Mouse (Mus musculus) Patski (cell line): ENCODE measurements around the gene Asrgl1. TPM values are rescaled to one million over a fixed set of nuclear protein-coding genes. Genes with fewer than 3 reads are reported as not detected.

ENCODE experiments used
- ATAC-seq: fragments of 100-300 bp; one replicate; pipeline ENCODE4 v1.8.0; 2021
- CTCF ChIA-PET: fragments of 350-600 bp; sonication (Branson Sonifier 250); formaldehyde crosslinking; loops from one replicate; lab custom pipeline; 2022; ENCODE audit warnings: inconsistent platforms; lab: Charles Lee
- POLR2A ChIA-PET: fragments of 350-600 bp; sonication (Branson Sonifier 250); formaldehyde crosslinking; loops from one replicate; lab custom pipeline; 2022; ENCODE audit warnings: antibody characterized with exemption, inconsistent platforms; lab: Charles Lee
- DNase-seq: peaks from one replicate; pipeline ENCODE4 v3.0.0-alpha.2; 2011; ENCODE audit warnings: low read depth, low spot score
- H3K27me3 ChIP-seq: fragments of 371-371 bp; one replicate; pipeline ENCODE4 v1.5.1; 2021
- CTCF ChIP-seq: fragments of 100-300 bp; IDR thresholded peaks from one replicate; pipeline ENCODE4 v1.5.1; 2021
- in situ Hi-C: fragments of 300-500 bp; cut with MboI; formaldehyde crosslinking; loops from 3 replicates; pipeline ENCODE4 v1.11.1; 2018; ENCODE audit warnings: low pct_unique_long_range_greater_than_20kb, mixed read lengths
- polyA plus RNA-seq: library from polyadenylated mRNA; unstranded; gene quantifications from one replicate; pipeline ENCODE4 v1.2.3, GENCODE M21; 2021

Gene Asrgl1
- polyA plus RNA-seq, 1 experiment from 2014 or later = 9.5 TPM

DNA sequence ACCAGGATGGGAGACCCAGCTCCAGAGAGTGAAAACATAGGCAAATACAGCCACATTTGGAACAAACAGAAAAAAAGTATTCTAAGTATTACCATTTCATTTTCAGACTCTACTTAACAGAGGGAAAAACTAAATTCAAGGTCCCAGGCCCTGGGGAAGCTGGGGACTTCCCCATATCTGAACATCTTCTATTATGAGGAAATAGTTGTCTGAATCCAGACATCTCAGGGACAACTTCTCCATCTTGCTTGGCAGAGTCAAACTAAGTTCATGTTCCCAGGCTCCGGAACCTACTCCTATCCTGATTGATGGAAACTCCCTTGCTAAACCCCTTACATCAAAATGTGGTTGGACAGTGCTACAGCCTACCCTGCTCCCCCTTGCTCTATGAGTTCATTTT, 13.0 kb downstream of the Asrgl1 start:
- TF ChIP-seq CTCF = no peak
- no peak for ATAC-seq
- CTCF ChIA-PET = no interaction called here
- H3K27me3 ChIP-seq = no peaks in the 10 kb centered on the region
- in situ Hi-C loops = no loop called here
- POLR2A ChIA-PET = no interaction called here
- DNase-seq = no peak

GRCm38 (mm10) chr19:9119655-9120425, 15.6 kb downstream of the Asrgl1 start:
- ChIA-PET POLR2A (no interaction called here), CTCF (no interaction called here)
- in situ Hi-C loops = no loop called here
- ATAC-seq (no peak), DNase-seq (no peak)
- no peaks in the 10 kb centered on the region for H3K27me3 ChIP-seq
- TF ChIP-seq CTCF = no peak

GRCm38 (mm10) chr19:9117275-9117674, 18.2 kb downstream of the Asrgl1 start:
- in situ Hi-C loops = no loop called here
- ATAC-seq = no peak
- DNase-seq = no peak
- H3K27me3 ChIP-seq = no peaks in the 10 kb centered on the region
- no peak for TF ChIP-seq CTCF
- CTCF ChIA-PET = interaction anchor here (1.4 kb wide), 1 partner anchor 8 kb away, joined by 3 read pairs; no protein-coding TSS in a partner anchor
- POLR2A ChIA-PET = interaction anchor here (0.8 kb wide), 1 partner anchor 16 kb away, joined by 3 read pairs; no protein-coding TSS in a partner anchor

- POLR2A ChIA-PET = no interaction called here
- CTCF ChIA-PET = interaction anchor here (1.4 to 1.5 kb wide), 2 partner anchors 9 to 139 kb away, joined by 3 to 4 read pairs; no protein-coding TSS in a partner anchor
- DNase-seq = no peak
- in situ Hi-C loops = no loop called here
- ATAC-seq = no peak
- no peaks in the 10 kb centered on the region for H3K27me3 ChIP-seq
- TF ChIP-seq CTCF = no peak
Observed at GRCm38 (mm10) chr19:9116268-9116667, 19.2 kb downstream of the Asrgl1 start.

- CTCF ChIA-PET = interaction anchor here (0.8 to 2.7 kb wide), 5 partner anchors 11 to 253 kb away, joined by 3 to 8 read pairs (median 4); no protein-coding TSS in a partner anchor
- DNase-seq = no peak
Observed at GRCm38 (mm10) chr19:9112043-9112442, 23.4 kb downstream of the Asrgl1 start.

DNA sequence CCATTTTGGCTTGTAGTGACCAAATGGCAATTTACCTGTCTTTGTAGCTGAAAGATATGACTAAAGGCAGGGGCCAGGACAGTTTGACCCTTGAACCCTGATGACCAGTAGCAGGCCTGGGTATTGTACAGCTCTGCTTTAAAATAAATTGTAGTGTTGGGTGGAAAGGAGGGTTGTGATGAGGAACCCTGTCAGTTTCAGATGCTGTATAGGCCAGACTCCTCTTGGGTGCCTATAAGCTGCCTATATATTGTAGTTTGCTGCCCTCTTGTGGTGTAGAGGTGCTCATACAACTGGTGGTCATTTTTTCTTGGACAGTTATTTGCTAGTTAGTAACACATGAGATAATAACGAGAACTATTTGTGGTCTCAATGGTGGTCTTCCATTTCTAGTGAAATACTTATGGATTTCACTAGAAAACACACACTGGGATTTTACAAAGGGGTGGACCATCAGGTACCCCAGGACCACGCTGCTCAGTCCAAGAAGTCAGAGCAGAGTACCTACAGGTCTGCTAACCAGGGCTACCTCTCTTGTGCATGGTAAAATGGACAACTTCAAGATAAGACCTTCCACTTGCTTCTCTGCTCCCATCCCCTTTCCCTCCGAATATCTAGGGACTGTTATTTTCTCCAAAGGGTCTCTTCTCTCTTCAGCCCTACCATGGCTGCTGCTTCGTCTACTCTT, 25.1 kb downstream of the Asrgl1 start:
- in situ Hi-C loops = loop anchor here (5.0 kb wide), 1 partner anchor 263 kb away; no protein-coding TSS in a partner anchor
- DNase-seq (no peak), ATAC-seq (peak; percentile 41)
- TF ChIP-seq CTCF = peak; percentile 83
- H3K27me3 ChIP-seq = no peaks in the 10 kb centered on the region
- ChIA-PET POLR2A (interaction anchor here (0.6 to 0.9 kb wide), 2 partner anchors 140 to 222 kb away, joined by 3 read pairs; partner anchors contain the start of genes 1810009A15Rik and Gm49416), CTCF (interaction anchor here (0.9 to 3.6 kb wide), 17 partner anchors 8 to 260 kb away, joined by 3 to 32 read pairs (median 5); partner anchors contain the start of genes B3gat3, Eef1g, Lrrn4cl and Uqcc3)

More at GRCm38 (mm10) chr19:9112043-9112442, 23.4 kb downstream of the Asrgl1 start:
- H3K27me3 ChIP-seq = no peaks in the 10 kb centered on the region
- no peak for ATAC-seq
- POLR2A ChIA-PET = no interaction called here
- TF ChIP-seq CTCF = no peak
- in situ Hi-C loops = loop anchor here (5.0 kb wide), 1 partner anchor 265 kb away; no protein-coding TSS in a partner anchor

- ChIA-PET POLR2A (interaction anchor here (0.7 to 1.5 kb wide), 2 partner anchors 117 to 387 kb away, joined by 3 to 5 read pairs; no protein-coding TSS in a partner anchor), CTCF (interaction anchor here (1.0 to 3.6 kb wide), 8 partner anchors 44 to 390 kb away, joined by 3 to 32 read pairs (median 4); no protein-coding TSS in a partner anchor)
- no peaks in the 10 kb centered on the region for H3K27me3 ChIP-seq
- ATAC-seq = no peak
- DNase-seq = no peak
- no peak for TF ChIP-seq CTCF
- in situ Hi-C loops = no loop called here
Observed at GRCm38 (mm10) chr19:9108536-9108935, 26.9 kb downstream of the Asrgl1 start.

DNA sequence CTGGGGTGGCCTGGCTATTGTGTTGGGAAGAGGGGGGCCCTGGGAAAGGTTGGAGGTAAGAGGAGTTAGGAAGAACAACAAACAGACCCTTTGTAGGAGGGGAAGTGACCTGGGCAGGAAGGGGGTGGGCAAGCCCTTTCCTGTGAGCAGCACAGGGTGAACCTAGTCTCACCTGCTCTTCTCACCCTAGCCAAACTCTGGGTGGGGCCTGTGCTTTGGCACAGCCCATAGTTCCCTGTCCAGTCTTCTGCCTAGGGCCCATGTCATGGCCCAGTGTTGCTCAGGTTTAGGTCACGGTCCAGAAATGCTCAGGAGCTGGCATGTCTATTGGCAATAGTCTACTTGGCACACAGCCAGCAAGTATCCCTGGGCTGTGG, 28.1 kb downstream of the Asrgl1 start:
- CTCF ChIA-PET = interaction anchor here (1.5 to 3.6 kb wide), 3 partner anchors 22 to 131 kb away, joined by 4 to 32 read pairs (median 6); no protein-coding TSS in a partner anchor
- DNase-seq (no peak), ATAC-seq (no peak)
- in situ Hi-C loops = no loop called here
- TF ChIP-seq CTCF = no peak
- H3K27me3 ChIP-seq = no peaks in the 10 kb centered on the region
- POLR2A ChIA-PET = no interaction called here

GRCm38 (mm10) chr19:9106751-9107378, 28.6 kb downstream of the Asrgl1 start:
- TF ChIP-seq CTCF = no peak
- ATAC-seq (peak; percentile 81), DNase-seq (peak; percentile 38)
- no peaks in the 10 kb centered on the region for H3K27me3 ChIP-seq
- ChIA-PET POLR2A (interaction anchor here (1.5 kb wide), 1 partner anchor 130 kb away, joined by 4 read pairs; no protein-coding TSS in a partner anchor), CTCF (interaction anchor here (0.8 to 3.6 kb wide), 3 partner anchors 21 to 130 kb away, joined by 3 to 32 read pairs (median 6); no protein-coding TSS in a partner anchor)
- in situ Hi-C loops = no loop called here
